Mouse (Mus musculus) CD4-positive, CD25-positive, alpha-beta regulatory T cell, adult 4 months (primary cell): ENCODE results near the gene Cnih2. TPM values are rescaled to one million over a fixed set of nuclear protein-coding genes. Genes with fewer than 3 reads are reported as not detected.

ENCODE experiments used
- polyA plus RNA-seq, 2 experiments: library from polyadenylated mRNA; unstranded; fragments of 100-300 nt; shearing (Covaris generic); gene quantifications; one replicate each; pipeline ENCODE4 v1.2.1; 2017

Cnih2 gene
- polyA plus RNA-seq, 2 experiments from 2014 or later: 0.55 TPM; not detected in 1

Other genes with a start within 250 kb of the Cnih2 start
- gene Ctsf, start 243.4 kb downstream of the Cnih2 start, polyA plus RNA-seq: 1 to 10 TPM; 2.0 to 4.8 TPM
- not detected for gene Actn3, start 220.6 kb downstream of the Cnih2 start, polyA plus RNA-seq
- gene Zdhhc24, start 219.9 kb downstream of the Cnih2 start, polyA plus RNA-seq: 1 to 10 TPM; 3.7 to 6.2 TPM
- gene Bbs1, start 191.9 kb downstream of the Cnih2 start, polyA plus RNA-seq: 1 to 10 TPM in 1 of 2 experiments, under 1 TPM in 1; 0.38 to 1.7 TPM
- gene Dpp3, start 170.2 kb downstream of the Cnih2 start, polyA plus RNA-seq: 10 to 100 TPM; 39.4 to 67.8 TPM
- under 1 TPM in 1 of 2 experiments, not detected in 1; 0.33 TPM for gene Peli3, start 155.4 kb downstream of the Cnih2 start, polyA plus RNA-seq
- gene Mrpl11, start 136.4 kb downstream of the Cnih2 start, polyA plus RNA-seq: 10 to 100 TPM; 75.6 to 83.6 TPM
- 1 to 10 TPM in 1 of 2 experiments, under 1 TPM in 1; 0.90 to 2.1 TPM for gene Npas4, start 108.2 kb downstream of the Cnih2 start, polyA plus RNA-seq
- 1 to 10 TPM; 2.4 to 2.5 TPM for gene Slc29a2, start 74.7 kb downstream of the Cnih2 start, polyA plus RNA-seq
- gene B4gat1, start 59.7 kb downstream of the Cnih2 start, polyA plus RNA-seq: 10 to 100 TPM; 11.9 to 20.5 TPM
- gene AC124502.3, start 59.6 kb downstream of the Cnih2 start, polyA plus RNA-seq: under 1 TPM; 0.35 to 0.80 TPM
- 100 to 1,000 TPM in 1 of 2 experiments, 10 to 100 TPM in 1; 85.7 to 136 TPM for gene Brms1, start 57.2 kb downstream of the Cnih2 start, polyA plus RNA-seq
- gene Rin1, start 48.0 kb downstream of the Cnih2 start, polyA plus RNA-seq: under 1 TPM; 0.14 to 0.17 TPM
- gene Cd248, start 30.4 kb downstream of the Cnih2 start, polyA plus RNA-seq: not detected
- gene Tmem151a, start 13.0 kb downstream of the Cnih2 start, polyA plus RNA-seq: not detected
- gene Yif1a, start 10.0 kb downstream of the Cnih2 start, polyA plus RNA-seq: 10 to 100 TPM; 58.1 to 67.8 TPM
- gene Rab1b, start 8.6 kb upstream of the Cnih2 start, polyA plus RNA-seq: 100 to 1,000 TPM in 1 of 2 experiments, 10 to 100 TPM in 1; 91.1 to 113 TPM
- 1 to 10 TPM; 4.3 to 5.0 TPM for gene Klc2, start 20.0 kb upstream of the Cnih2 start, polyA plus RNA-seq
- gene Pacs1, start 174.6 kb upstream of the Cnih2 start, polyA plus RNA-seq: 10 to 100 TPM; 16.5 to 21.9 TPM
- gene Sf3b2, start 196.9 kb upstream of the Cnih2 start, polyA plus RNA-seq: 100 to 1,000 TPM; 341 to 465 TPM
- gene Gal3st3, start 199.8 kb upstream of the Cnih2 start, polyA plus RNA-seq: under 1 TPM in 1 of 2 experiments, not detected in 1; 0.15 TPM
- gene Catsper1, start 237.2 kb upstream of the Cnih2 start, polyA plus RNA-seq: not detected